Mouse (Mus musculus) erythroblast, embryonic 14.5 days (primary cell): ENCODE results near the gene Trim25.

Experiments
- GATA1 ChIP-seq: IDR thresholded peaks from 2 replicates; pipeline ENCODE4 v1.6.1; 2012; ENCODE audit warnings: low read length, inconsistent platforms, mixed read lengths
- TAL1 ChIP-seq: IDR thresholded peaks from 3 replicates; pipeline ENCODE4 v1.6.1; 2012; ENCODE audit warnings: low read length, inconsistent platforms, mixed read lengths

DNA sequence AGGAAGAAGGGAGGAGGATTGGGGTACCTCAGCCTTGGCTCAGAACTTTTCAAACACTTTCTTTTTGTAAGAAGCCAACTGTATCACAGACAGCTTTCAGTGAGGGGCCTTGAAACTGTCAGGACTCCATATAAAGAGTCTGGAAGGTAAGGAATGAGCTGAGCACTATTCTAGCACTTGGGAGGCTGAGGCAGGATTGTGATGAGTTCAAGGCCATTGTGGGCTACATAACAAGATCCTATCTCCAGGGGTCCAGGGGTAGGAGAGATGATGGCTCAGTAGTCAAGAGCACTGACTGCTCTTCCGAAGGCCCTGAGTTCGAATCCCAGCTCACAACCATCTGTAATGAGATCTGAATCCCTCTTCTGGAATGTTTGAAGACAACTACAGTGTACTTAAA is 47.6 kb upstream of the Trim25 start:
- no peak for TF ChIP-seq GATA1
- no peak for TF ChIP-seq TAL1
